In genomic region chr1:74084752-74085151, GRCm38 (mm10) we compare ENCODE assay signal across 12 mouse cellular contexts. TPM values are rescaled to one million over a fixed set of nuclear protein-coding genes. Genes with fewer than 3 reads are reported as not detected.
DNase-seq lines count a peak whose midpoint lies in the region; ATAC-seq and TF ChIP-seq lines count a peak whose summit lies in the region.
"Had no signal": no experiment of that assay in that cellular context is flagged by ENCODE, and none has a peak within 500 bp of the region (broad histone marks: within the 10 kb centered on the region; RNA-seq: fewer than 3 reads in every experiment).

No protein-coding gene starts in this region.

- no peaks in the 10 kb centered on the region for H3K27me3 ChIP-seq in intestine, embryonic 14.5 days (replicated peaks; ENCODE audit: control insufficient read depth, insufficient read depth, low read length)
- no peaks in the 10 kb centered on the region for H3K27me3 ChIP-seq in intestine, postnatal 0 days (replicated peaks; ENCODE audit: control insufficient read depth, insufficient read depth, low read length)
- no peaks in the 10 kb centered on the region for H3K27me3 ChIP-seq in cerebellum, adult 2 months (ENCODE audit: control insufficient read depth, insufficient read depth, low read length)
- H3K27me3 ChIP-seq: neural tube, embryonic 15.5 days; Patski had no signal

- H3K4me1 ChIP-seq in intestine, embryonic 14.5 days (replicated peaks; ENCODE audit: control insufficient read depth, insufficient read depth, low read length) = peaks cover 18% of the 10 kb centered on the region
- H3K4me1 ChIP-seq in intestine, postnatal 0 days (replicated peaks; ENCODE audit: control insufficient read depth, insufficient read depth, low read length) = no peaks in the 10 kb centered on the region
- H3K4me1 ChIP-seq in cerebellum, adult 2 months (ENCODE audit: control insufficient read depth, insufficient read depth, low read length) = no peaks in the 10 kb centered on the region

- ATAC-seq in intestine, embryonic 14.5 days (replicated peaks; ENCODE audit: low FRiP score, low TSS enrichment, low read depth) = no peak
- ATAC-seq in intestine, postnatal 0 days = no peak
- ATAC-seq in monocyte, adult 5-6 weeks (replicated peaks; ENCODE audit: insufficient number of reproducible peaks, low FRiP score, low TSS enrichment, poor library complexity, severe bottlenecking) = no peak
- ATAC-seq: Patski had no signal

- no peaks in the 10 kb centered on the region for H3K36me3 ChIP-seq in intestine, embryonic 14.5 days (ENCODE audit: control insufficient read depth, insufficient read depth, low read length)
- no peaks in the 10 kb centered on the region for H3K36me3 ChIP-seq in intestine, postnatal 0 days (ENCODE audit: control insufficient read depth, insufficient read depth)
- H3K36me3 ChIP-seq: neural tube, embryonic 15.5 days had no signal

- TF ChIP-seq CTCF in intestine, postnatal 0 days (IDR thresholded peaks at IDR 0.05; ENCODE audit: low read depth) = no peak
- no peak for TF ChIP-seq CTCF in cerebellum, adult 2 months (IDR thresholded peaks at IDR 0.05; ENCODE audit: borderline replicate concordance, insufficient read depth, low read depth, low read length)

- H3K27ac ChIP-seq in intestine, embryonic 14.5 days (ENCODE audit: low read depth) = 0 out of 2 replicates have a peak overlapping the region, but pooled peaks have one; percentile 43
- H3K27ac ChIP-seq in intestine, postnatal 0 days (ENCODE audit: low read depth, low read length) = no peak overlapping the region
- no peak overlapping the region for H3K27ac ChIP-seq in cerebellum, adult 2 months (ENCODE audit: insufficient read depth, low read length)
- H3K27ac ChIP-seq: neural tube, embryonic 15.5 days had no signal

- no peak overlapping the region for H3K4me3 ChIP-seq in intestine, embryonic 14.5 days (ENCODE audit: low read depth, low read length)
- no peak overlapping the region for H3K4me3 ChIP-seq in intestine, postnatal 0 days (ENCODE audit: low read depth, low read length)
- H3K4me3 ChIP-seq in cerebellum, adult 2 months (replicated peaks; ENCODE audit: insufficient read depth, low read depth, low read length) = no peak overlapping the region
- H3K4me3 ChIP-seq: neural tube, embryonic 15.5 days had no signal

- no peak for TF ChIP-seq POLR2A in cerebellum, adult 2 months (IDR thresholded peaks at IDR 0.05; ENCODE audit: borderline replicate concordance, insufficient read depth, low read length)

- WGBS in intestine, embryonic 14.5 days = 48% methylated on average over 5 of the region's 5 CpGs
- WGBS in intestine, postnatal 0 days = 48% methylated on average over 5 of the region's 5 CpGs
- WGBS in cerebellum, adult 2 months = 57% methylated on average over 5 of the region's 5 CpGs

- H3K9me3 ChIP-seq in intestine, embryonic 14.5 days (ENCODE audit: control insufficient read depth, low read length) = no peaks in the 10 kb centered on the region
- H3K9me3 ChIP-seq in intestine, postnatal 0 days (ENCODE audit: control insufficient read depth) = no peaks in the 10 kb centered on the region
- H3K9me3 ChIP-seq: neural tube, embryonic 15.5 days had no signal

- H3K9ac ChIP-seq in intestine, embryonic 14.5 days (ENCODE audit: low read length) = no peak overlapping the region
- H3K9ac ChIP-seq in intestine, postnatal 0 days (ENCODE audit: low read depth, low read length) = no peak overlapping the region
- H3K9ac ChIP-seq: neural tube, embryonic 15.5 days had no signal

- no peak overlapping the region for H3K4me2 ChIP-seq in intestine, embryonic 14.5 days (ENCODE audit: low read length)
- no peak overlapping the region for H3K4me2 ChIP-seq in intestine, postnatal 0 days (replicated peaks; ENCODE audit: low read depth)
- H3K4me2 ChIP-seq: neural tube, embryonic 15.5 days had no signal

- peak; percentile 43 for DNase-seq in adrenal gland, postnatal 10 days
- no peak for DNase-seq in adrenal gland, adult 18-20 months (ENCODE audit: low spot score in 2 of 2)
- DNase-seq in intestine, embryonic 14.5 days (ENCODE audit: low spot score) = no peak
- DNase-seq in urinary bladder, postnatal 14 days (ENCODE audit: low spot score) = peak; percentile 47
- DNase-seq in urinary bladder, adult 2 months (ENCODE audit: low spot score) = no peak
- no peak for DNase-seq in cerebellum, adult 2 months
- DNase-seq: thymus, postnatal 14 days had no signal

RNA-seq across cellular contexts. Expression of gene Tns1, which starts 39.5 kb away (rescaled TPM):
- total RNA-seq in adrenal gland, postnatal 10 days (2021) = 100 to 1,000 TPM; 284 to 309 TPM
- total RNA-seq in adrenal gland, adult 18-20 months (2021) = 100 to 1,000 TPM; 389 to 450 TPM
- 27.2 and 28.7 TPM in 2 replicates for polyA plus RNA-seq in intestine, embryonic 14.5 days (2014; fragmentation: Nextera tagmentation; extraction: Ambion mirVana)
- 20.0 and 21.5 TPM in 2 replicates for polyA plus RNA-seq in intestine, postnatal 0 days (2015; fragmentation: Nextera tagmentation; extraction: Ambion mirVana)
- polyA plus RNA-seq in urinary bladder, adult 2 months (2012; rRNA removed) = 192 and 408 TPM in 2 replicates
- polyA plus RNA-seq in cerebellum, adult 2 months (2012; rRNA removed) = 23.4 and 25.1 TPM in 2 replicates
- 1.9 to 2.9 TPM (median 2.0 TPM) in 3 replicates for total RNA-seq in monocyte, adult 5-6 weeks (2017)

RNA-seq across cellular contexts. Expression of gene Rufy4, which starts 40.6 kb away (rescaled TPM):
- total RNA-seq in adrenal gland, postnatal 10 days (2021) = 1 to 10 TPM; 3.4 to 4.3 TPM
- total RNA-seq in adrenal gland, adult 18-20 months (2021) = 1 to 10 TPM; 1.3 to 2.0 TPM
- polyA plus RNA-seq in intestine, embryonic 14.5 days (2014; fragmentation: Nextera tagmentation; extraction: Ambion mirVana) = 0.08 and 0.42 TPM in 2 replicates
- polyA plus RNA-seq in intestine, postnatal 0 days (2015; fragmentation: Nextera tagmentation; extraction: Ambion mirVana) = 0.10 TPM in 1 of 2 replicates, not detected in the other
- 1.2 TPM in 2 replicates for polyA plus RNA-seq in urinary bladder, adult 2 months (2012; rRNA removed)
- 0.17 and 0.18 TPM in 2 replicates for polyA plus RNA-seq in cerebellum, adult 2 months (2012; rRNA removed)
- total RNA-seq in monocyte, adult 5-6 weeks (2017) = 2.6 TPM in 1 of 3 replicates, not detected in the others
- polyA plus RNA-seq: small intestine, adult 2 months had no signal

Comparison
In these comparisons a context has a peak if more than half of its experiments do, and no peak if none do; other contexts are left out.
1. DNase-seq: peak in adrenal gland, postnatal 10 days (single experiment) and urinary bladder, postnatal 14 days (single experiment); none in adrenal gland, adult 18-20 months (0 of 2), intestine, embryonic 14.5 days (single experiment), urinary bladder, adult 2 months (single experiment) and cerebellum, adult 2 months (0 of 2).